Mouse (Mus musculus): ENCODE data around the gene Trmt11. TPM values are rescaled to one million over a fixed set of nuclear protein-coding genes. Genes with fewer than 3 reads are reported as not detected.
"Not testable (repeated sequence)": the region's sequence is repeated elsewhere in the genome, so short reads cannot be mapped to it uniquely, and the experiment has no call there.

The Trmt11 gene
- polyA plus RNA-seq, 1 experiment, result 7.2 TPM

DNA sequence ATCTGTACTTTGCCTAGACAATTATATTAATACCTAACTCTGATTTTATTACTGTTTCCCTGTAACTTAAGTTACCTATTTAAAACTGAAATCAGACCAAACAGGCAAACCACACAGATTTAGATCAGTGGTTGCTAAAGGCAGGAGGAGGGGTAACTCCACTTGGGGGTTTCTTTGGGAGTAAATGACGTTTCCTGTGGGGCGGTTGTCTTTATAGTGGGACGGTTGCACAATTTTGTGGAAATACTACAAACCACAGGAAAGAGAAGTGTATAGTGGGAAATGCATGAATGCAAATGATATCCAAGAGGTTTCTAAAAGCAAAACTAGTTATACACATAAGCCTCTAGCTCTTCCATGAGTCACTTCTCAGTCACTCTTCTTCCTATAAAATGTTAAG, 50.6 kb downstream of the Trmt11 start:
- H3K27me3 ChIP-seq (ENCODE audit: control insufficient read depth, insufficient read depth, low read length), result no peaks in the 10 kb centered on the region
- H3K27ac ChIP-seq (ENCODE audit: insufficient read depth, low read length), result no peak overlapping the region
- TF ChIP-seq POLR2A (IDR thresholded peaks at IDR 0.05; ENCODE audit: borderline replicate concordance, insufficient read depth, low read length) (no peak), CTCF (IDR thresholded peaks at IDR 0.05; ENCODE audit: borderline replicate concordance, insufficient read depth, low read depth, low read length) (no peak)
- H3K4me1 ChIP-seq (ENCODE audit: control insufficient read depth, insufficient read depth, low read length), result no peaks in the 10 kb centered on the region
- H3K4me3 ChIP-seq (replicated peaks; ENCODE audit: insufficient read depth, low read depth, low read length), result no peak overlapping the region
- 84% methylated on average over 3 of the region's 3 CpGs for WGBS
- DNase-seq, result no peak

DNA sequence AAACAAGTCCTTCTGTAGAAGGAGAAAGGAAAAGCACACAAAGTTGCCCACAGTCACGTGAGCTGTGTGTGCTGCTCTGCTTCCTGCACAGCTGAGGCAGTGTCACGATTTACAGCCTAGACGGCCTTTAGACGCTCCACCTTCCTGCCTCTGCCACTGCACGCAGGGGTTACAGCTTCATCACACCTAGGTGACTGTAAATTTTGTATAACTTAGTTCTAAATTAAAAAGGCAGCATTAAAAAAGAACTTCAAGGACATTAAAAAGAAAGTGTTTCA, 62.1 kb downstream of the Trmt11 start:
- H3K4me3 ChIP-seq (replicated peaks; ENCODE audit: insufficient read depth, low read depth, low read length), result no peak overlapping the region
- TF ChIP-seq CTCF (IDR thresholded peaks at IDR 0.05; ENCODE audit: borderline replicate concordance, insufficient read depth, low read depth, low read length) (no peak), POLR2A (IDR thresholded peaks at IDR 0.05; ENCODE audit: borderline replicate concordance, insufficient read depth, low read length) (no peak)
- 87% methylated on average over 5 of the region's 5 CpGs for WGBS
- no peak overlapping the region for H3K27ac ChIP-seq (ENCODE audit: insufficient read depth, low read length)
- H3K4me1 ChIP-seq (ENCODE audit: control insufficient read depth, insufficient read depth, low read length), result no peaks in the 10 kb centered on the region
- DNase-seq, result no peak
- H3K27me3 ChIP-seq (ENCODE audit: control insufficient read depth, insufficient read depth, low read length), result no peaks in the 10 kb centered on the region

GRCm38 (mm10) chr10:30537734-30538537, 62.6 kb downstream of the Trmt11 start:
- no peaks in the 10 kb centered on the region for H3K4me1 ChIP-seq (ENCODE audit: control insufficient read depth, insufficient read depth, low read length)
- DNase-seq, result peak in 1 of 2 experiments; percentile 8
- H3K27me3 ChIP-seq (ENCODE audit: control insufficient read depth, insufficient read depth, low read length), result no peaks in the 10 kb centered on the region
- 71% methylated on average over 10 of the region's 10 CpGs for WGBS
- no peak for TF ChIP-seq POLR2A (IDR thresholded peaks at IDR 0.05; ENCODE audit: borderline replicate concordance, insufficient read depth, low read length)
- TF ChIP-seq CTCF (IDR thresholded peaks at IDR 0.05; ENCODE audit: borderline replicate concordance, insufficient read depth, low read depth, low read length), result no peak
- H3K27ac ChIP-seq (ENCODE audit: insufficient read depth, low read length), result no peak overlapping the region
- H3K4me3 ChIP-seq (replicated peaks; ENCODE audit: insufficient read depth, low read depth, low read length), result no peak overlapping the region

- 96% methylated on average over 7 of the region's 7 CpGs for WGBS
- not testable (repeated sequence) for H3K27ac ChIP-seq (ENCODE audit: insufficient read depth, low read length); DNase-seq; H3K4me3 ChIP-seq (replicated peaks; ENCODE audit: insufficient read depth, low read depth, low read length); H3K4me1 ChIP-seq (ENCODE audit: control insufficient read depth, insufficient read depth, low read length); H3K27me3 ChIP-seq (ENCODE audit: control insufficient read depth, insufficient read depth, low read length)
These were observed 64.6 kb downstream of the Trmt11 start for GRCm38 (mm10) chr10:30535930-30536329.

DNA sequence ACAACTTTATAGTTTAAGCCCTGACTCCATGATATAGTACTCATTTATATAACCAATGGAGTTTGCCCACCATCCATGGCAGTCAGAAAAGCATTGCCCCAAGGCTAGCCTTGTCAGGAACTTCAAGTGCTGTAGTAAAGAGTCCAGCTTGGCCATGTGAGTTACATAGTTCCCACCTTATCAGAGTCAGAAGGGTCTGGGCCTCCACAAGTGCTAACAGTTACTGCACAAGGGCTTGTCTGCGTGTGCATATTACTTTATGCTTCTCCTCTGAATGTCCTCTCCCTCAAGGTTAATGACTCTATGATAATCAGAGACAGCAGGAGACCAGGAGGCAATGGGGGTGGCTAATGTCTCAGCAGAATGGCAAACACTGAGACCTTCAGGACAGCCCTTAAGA, 73.4 kb downstream of the Trmt11 start:
- TF ChIP-seq CTCF (IDR thresholded peaks at IDR 0.05; ENCODE audit: borderline replicate concordance, insufficient read depth, low read depth, low read length) (no peak), POLR2A (IDR thresholded peaks at IDR 0.05; ENCODE audit: borderline replicate concordance, insufficient read depth, low read length) (no peak)

GRCm38 (mm10) chr10:30521727-30522126, 78.8 kb downstream of the Trmt11 start:
- TF ChIP-seq CTCF (IDR thresholded peaks at IDR 0.05; ENCODE audit: borderline replicate concordance, insufficient read depth, low read depth, low read length) (no peak), POLR2A (IDR thresholded peaks at IDR 0.05; ENCODE audit: borderline replicate concordance, insufficient read depth, low read length) (no peak)
- DNase-seq, result no peak
- Histone ChIP-seq H3K27me3 (ENCODE audit: control insufficient read depth, insufficient read depth, low read length) (no peaks in the 10 kb centered on the region), H3K4me3 (replicated peaks; ENCODE audit: insufficient read depth, low read depth, low read length) (no peak overlapping the region), H3K4me1 (ENCODE audit: control insufficient read depth, insufficient read depth, low read length) (no peaks in the 10 kb centered on the region), H3K27ac (ENCODE audit: insufficient read depth, low read length) (no peak overlapping the region)

More for the DNA sequence above, 73.4 kb downstream of the Trmt11 start:
- DNase-seq, result no peak
- Histone ChIP-seq H3K4me1 (ENCODE audit: control insufficient read depth, insufficient read depth, low read length) (no peaks in the 10 kb centered on the region), H3K27ac (ENCODE audit: insufficient read depth, low read length) (no peak overlapping the region), H3K27me3 (ENCODE audit: control insufficient read depth, insufficient read depth, low read length) (no peaks in the 10 kb centered on the region), H3K4me3 (replicated peaks; ENCODE audit: insufficient read depth, low read depth, low read length) (no peak overlapping the region)
- WGBS, result 89% methylated on average over 1 of the region's 1 CpGs

DNA sequence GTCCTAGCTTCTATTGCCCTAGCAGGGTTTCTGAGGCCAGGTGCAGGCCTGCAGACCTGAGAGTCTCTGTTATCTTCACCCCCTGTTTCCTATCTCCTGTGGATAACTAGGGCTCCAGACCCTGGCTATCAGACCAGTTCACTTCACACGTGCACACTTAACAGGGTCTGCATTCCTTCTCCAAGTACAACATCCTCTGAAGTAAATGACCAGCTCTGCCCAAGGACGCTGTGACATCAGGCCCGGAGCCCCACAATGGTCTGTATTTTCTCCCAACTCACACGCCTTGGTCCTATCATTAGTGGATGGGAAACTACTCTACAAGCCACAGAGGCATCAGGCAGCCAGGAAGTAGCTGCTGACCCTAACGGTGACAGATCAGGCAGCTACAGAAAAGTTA, 81.4 kb downstream of the Trmt11 start:
- no peaks in the 10 kb centered on the region for H3K4me1 ChIP-seq (ENCODE audit: control insufficient read depth, insufficient read depth, low read length)
- no peak for TF ChIP-seq POLR2A (IDR thresholded peaks at IDR 0.05; ENCODE audit: borderline replicate concordance, insufficient read depth, low read length)
- 89% methylated on average over 5 of the region's 5 CpGs for WGBS
- H3K27me3 ChIP-seq (ENCODE audit: control insufficient read depth, insufficient read depth, low read length), result no peaks in the 10 kb centered on the region
- H3K4me3 ChIP-seq (replicated peaks; ENCODE audit: insufficient read depth, low read depth, low read length), result no peak overlapping the region
- no peak overlapping the region for H3K27ac ChIP-seq (ENCODE audit: insufficient read depth, low read length)
- no peak for DNase-seq

DNA sequence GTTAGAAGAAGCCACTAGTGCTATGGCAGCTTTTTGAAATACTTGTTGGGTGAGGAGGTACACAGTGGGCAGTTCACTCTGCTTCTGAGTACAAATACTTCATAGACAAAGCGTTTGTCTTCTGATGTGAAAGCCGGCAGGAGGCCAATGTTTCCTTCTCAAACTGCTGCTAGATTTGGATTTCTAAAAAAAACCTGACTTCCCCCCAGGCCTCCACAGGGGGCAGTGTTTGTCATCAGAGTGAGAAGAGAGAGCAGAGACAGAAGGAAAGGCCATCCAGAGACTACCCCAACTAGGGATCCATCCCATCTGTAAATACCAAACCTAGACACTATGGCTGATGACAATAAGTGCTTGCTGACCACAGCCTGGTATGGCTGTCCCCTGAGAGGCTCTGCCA, 83.3 kb downstream of the Trmt11 start:
- TF ChIP-seq CTCF (IDR thresholded peaks at IDR 0.05; ENCODE audit: borderline replicate concordance, insufficient read depth, low read depth, low read length), result no peak
- TF ChIP-seq POLR2A (IDR thresholded peaks at IDR 0.05; ENCODE audit: borderline replicate concordance, insufficient read depth, low read length), result no peak
- Histone ChIP-seq H3K4me1 (ENCODE audit: control insufficient read depth, insufficient read depth, low read length) (no peaks in the 10 kb centered on the region), H3K27ac (ENCODE audit: insufficient read depth, low read length) (no peak overlapping the region), H3K4me3 (replicated peaks; ENCODE audit: insufficient read depth, low read depth, low read length) (no peak overlapping the region), H3K27me3 (ENCODE audit: control insufficient read depth, insufficient read depth, low read length) (no peaks in the 10 kb centered on the region)
- WGBS, result 44% methylated on average over 2 of the region's 2 CpGs
- DNase-seq, result no peak
